Mouse (Mus musculus) ES-E14 (cell line): Measurements from ENCODE around the gene Trpm7.

ENCODE experiments used
- CHD2 ChIP-seq: IDR thresholded peaks from 2 replicates; pipeline ENCODE4 v1.6.1; 2014; ENCODE audit warnings: mild to moderate bottlenecking, low read depth, low read length, inconsistent platforms
- HCFC1 ChIP-seq: IDR thresholded peaks from 2 replicates; pipeline ENCODE4 v1.6.1; 2012; ENCODE audit warnings: low read length, inconsistent platforms, borderline replicate concordance; ENCODE audit not compliant: insufficient read depth
- ZC3H11A ChIP-seq: IDR thresholded peaks from 2 replicates; pipeline ENCODE4 v1.6.1; 2012; ENCODE audit warnings: low read depth, mild to moderate bottlenecking, inconsistent platforms, low read length, borderline replicate concordance
- ZNF384 ChIP-seq: IDR thresholded peaks from 2 replicates; pipeline ENCODE4 v1.6.1; 2012; ENCODE audit warnings: low read depth, low read length, inconsistent platforms

- TF ChIP-seq ZNF384: no peak
- TF ChIP-seq ZC3H11A: no peak
- no peak for TF ChIP-seq CHD2
- TF ChIP-seq HCFC1: no peak
Observed at GRCm38 (mm10) chr2:126781478-126781877, 94.6 kb downstream of the Trpm7 start.
